Mouse (Mus musculus) G1E (cell line): ENCODE measurements at regions not wholly inside any gene's neighbourhood (a gene's known extent, or its start where the extent isn't known, plus 50 kb on each side); places are given as distances from the start of the nearest gene placed in this dataset.

Experiments
- CTCF ChIP-seq: IDR thresholded peaks from 2 replicates; pipeline ENCODE4 v1.5.1; 2012; ENCODE audit warnings: low read depth, low read length, inconsistent platforms, mixed read lengths
- GATA2 ChIP-seq: IDR thresholded peaks from 2 replicates; pipeline ENCODE4 v1.6.1; 2012; ENCODE audit warnings: low read depth, low read length, inconsistent platforms, borderline replicate concordance
- POLR2AphosphoS5 ChIP-seq: IDR thresholded peaks from 2 replicates; pipeline ENCODE4 v1.6.1; 2012; ENCODE audit warnings: low read depth, low read length, inconsistent platforms; ENCODE audit not compliant: insufficient replicate concordance

DNA sequence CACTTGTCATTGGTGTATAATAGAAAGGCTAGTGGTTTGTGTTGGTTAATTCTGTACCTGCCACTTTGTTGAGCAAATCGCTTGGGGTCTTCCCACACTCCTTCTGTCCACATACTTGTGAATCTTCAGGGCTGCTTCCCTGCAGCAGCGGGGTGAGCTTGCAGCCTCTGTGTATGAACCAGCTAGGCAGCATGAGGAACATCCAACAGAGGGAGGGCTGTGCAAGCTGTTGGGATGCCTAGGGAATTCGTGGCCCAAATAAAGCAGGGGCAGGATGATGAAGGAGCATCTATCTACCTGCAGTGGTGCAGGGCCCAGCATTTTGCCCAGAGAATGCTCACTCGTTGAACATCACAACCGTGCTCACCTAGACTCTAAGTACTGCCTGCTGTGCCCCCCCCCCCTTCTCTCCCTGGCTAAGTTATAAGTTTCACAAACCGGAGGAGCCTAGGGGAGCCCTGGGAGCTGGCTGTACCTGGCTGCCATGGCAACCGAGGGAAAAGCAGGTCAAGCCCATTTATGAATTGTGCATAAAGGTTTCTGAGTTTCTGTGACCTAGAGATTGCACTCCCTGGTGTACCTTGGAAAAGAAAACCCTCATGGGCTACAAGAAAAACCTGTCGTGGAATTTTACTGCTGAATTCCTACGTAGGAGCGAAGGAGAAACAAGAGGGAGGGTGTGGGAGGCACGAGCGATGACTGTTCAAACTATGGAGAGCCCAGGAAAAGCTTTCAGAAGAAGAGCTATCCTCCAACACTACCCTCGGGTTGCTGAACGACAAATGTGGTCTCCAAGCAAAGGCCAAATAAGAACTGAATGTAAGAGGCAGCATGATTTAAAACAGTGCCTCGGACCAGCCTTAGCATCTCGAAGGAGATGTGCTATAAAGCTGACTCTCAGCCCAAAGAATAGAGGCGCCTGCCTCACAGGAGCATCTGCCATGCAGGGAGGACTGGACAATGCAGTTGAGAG, 131.0 kb upstream of the Dapk1 start:
- no peak for TF ChIP-seq CTCF
- TF ChIP-seq GATA2, result no peak
- TF ChIP-seq POLR2AphosphoS5, result no peak
